Mouse (Mus musculus) granulocyte monocyte progenitor cell, adult 5-6 weeks (primary cell): ENCODE measurements at regions not wholly inside any gene's neighbourhood (a gene's known extent, or its start where the extent isn't known, plus 50 kb on each side); places are given as distances from the start of the nearest gene placed in this dataset.

Experiments
- ATAC-seq: replicated peaks from 2 replicates; pipeline ENCODE4 v1.8.0; 2016; ENCODE audit warnings: mild to moderate bottlenecking, moderate TSS enrichment, inconsistent platforms; ENCODE audit not compliant: poor library complexity, severe bottlenecking

DNA sequence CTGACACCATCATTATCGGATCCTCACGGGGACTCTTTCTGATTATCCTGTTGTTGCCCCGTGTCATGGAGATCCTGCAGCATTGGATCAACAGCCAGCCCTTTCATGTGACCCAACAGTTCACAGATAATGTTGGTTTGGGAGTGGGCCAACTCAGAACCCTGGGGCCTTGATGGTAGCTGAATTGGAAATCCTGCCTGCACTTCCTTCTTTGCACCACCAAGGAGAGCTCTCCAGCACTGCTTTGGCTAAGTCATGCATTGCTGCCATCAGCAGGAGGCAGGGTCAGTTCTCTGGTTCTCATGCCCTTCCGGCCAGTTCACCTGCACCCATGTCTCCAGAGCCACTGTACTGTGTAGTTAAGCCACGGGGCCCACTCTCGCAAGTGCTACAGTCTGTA, 225.6 kb downstream of the Fam173b start:
- no peak for ATAC-seq

- no peak for ATAC-seq
Measured at GRCm38 (mm10) chr15:31841519-31841918, 239.9 kb downstream of the Fam173b start.

- no peak for ATAC-seq
Measured at GRCm38 (mm10) chr15:31854764-31855163, 253.1 kb downstream of the Fam173b start.

DNA sequence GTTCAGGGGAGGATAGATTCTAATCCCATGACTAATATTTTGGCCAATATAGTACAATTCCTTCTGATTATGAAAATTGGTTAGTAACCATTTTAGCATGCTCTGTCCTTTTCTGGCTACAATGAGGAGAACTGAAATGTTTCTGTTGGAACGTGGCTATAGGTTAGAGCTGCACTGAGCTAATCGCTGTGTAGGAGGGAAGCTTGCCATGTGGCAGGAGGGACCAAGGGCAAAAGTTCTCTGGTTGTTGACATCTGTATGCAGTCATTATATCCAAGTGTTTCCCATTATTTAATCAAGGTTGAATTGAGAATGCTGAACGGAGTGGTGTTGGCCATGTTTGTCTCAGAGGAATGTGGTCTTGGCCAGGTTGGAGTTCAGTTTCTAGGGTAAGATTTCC, 253.5 kb downstream of the Fam173b start:
- ATAC-seq = no peak

DNA sequence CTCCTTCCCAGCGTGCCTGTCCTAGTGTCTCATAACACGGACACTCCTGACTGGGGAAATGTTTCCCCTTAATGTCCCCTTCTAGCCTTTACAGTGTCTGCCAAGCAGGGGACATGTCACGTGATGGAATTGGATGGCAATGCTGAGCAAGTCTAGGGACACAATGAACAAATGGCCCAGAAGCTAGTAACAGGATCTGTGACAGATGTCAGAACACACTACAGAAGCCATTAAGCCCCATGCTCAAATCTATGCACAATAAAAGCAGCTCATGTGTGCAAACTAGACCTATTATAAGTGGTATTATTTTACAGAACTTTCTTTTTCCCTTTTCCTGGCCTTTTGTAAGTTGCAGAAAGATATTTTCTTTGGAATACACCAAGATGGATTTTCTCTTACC, 267.4 kb downstream of the Fam173b start:
- ATAC-seq = no peak

- ATAC-seq = no peak
Measured at GRCm38 (mm10) chr15:31869673-31870417, 268.2 kb downstream of the Fam173b start.

DNA sequence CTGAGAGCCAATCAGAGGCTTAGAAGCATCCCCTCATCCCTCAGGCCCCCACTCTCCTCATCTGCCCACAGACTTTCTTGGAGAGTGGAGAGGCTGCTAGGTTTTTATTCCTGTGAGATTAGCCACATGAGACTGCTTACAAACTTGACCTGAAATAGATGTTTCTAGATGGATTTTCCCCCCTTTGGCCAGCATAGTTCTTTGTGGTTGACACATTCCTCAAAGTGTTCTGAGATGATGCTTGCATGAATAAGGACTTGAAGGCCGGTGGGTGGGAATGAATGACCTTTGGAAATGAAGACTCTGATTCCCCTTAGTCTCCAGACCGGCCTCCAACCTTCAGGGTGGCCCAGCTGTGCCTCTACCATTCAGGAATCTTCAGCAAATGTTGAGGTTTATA, 273.8 kb downstream of the Fam173b start:
- no peak for ATAC-seq

- no peak for ATAC-seq
Measured at GRCm38 (mm10) chr15:31880479-31880878, 278.8 kb downstream of the Fam173b start.

GRCm38 (mm10) chr15:31882331-31882730, 280.7 kb downstream of the Fam173b start:
- no peak for ATAC-seq

DNA sequence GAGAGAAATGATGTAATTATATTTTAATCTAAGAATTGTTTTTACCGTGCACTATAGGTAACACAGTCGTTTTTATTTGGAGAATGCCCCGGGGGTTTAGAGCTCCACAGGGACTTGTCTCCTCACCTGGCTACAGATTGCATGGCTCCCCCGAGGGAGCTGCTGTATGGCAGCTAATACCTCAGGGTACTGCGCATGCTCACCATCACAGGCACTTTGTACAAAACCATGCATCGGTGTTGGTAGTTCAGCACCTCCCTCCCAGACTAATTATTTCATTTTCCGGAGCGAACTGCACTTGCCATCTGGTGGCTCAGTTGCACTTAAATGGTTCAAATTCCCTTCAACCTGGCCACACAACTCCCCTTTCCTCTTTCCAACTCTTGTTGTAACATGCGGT, 281.9 kb downstream of the Fam173b start:
- ATAC-seq = no peak

DNA sequence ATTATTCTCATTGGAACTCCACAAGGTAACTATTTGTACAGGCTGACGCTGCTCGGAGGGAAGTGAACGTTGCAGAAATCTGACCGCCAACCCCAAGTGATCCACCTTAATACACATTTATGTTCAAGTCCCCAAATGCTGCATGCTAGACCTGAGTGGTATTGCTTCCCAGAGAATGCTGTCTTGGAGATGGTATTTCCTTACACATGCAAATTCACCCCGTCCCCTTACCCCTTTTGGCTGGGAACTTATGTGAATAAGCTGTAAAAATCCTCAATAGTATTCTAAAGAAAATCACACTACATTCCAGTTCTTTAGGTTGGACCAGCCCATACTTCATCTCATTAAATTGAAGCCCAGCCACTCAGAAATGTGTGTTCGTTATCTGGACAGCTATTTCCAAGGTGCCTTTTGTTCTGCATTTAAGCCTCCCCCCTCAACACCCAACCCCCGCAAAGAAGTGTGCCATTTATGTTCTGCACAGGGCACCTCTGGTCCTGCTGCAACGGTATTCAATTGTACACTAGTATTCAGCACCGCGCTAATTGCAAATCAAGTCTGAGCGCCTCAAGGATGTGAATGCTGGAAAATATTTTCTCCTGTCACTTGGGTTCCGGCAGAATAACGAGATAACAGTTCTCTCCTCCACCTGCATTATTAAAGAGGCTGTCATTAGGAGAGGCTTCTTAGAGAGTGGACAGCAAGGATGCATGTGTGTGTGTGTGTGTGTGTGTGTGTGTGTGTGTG, 278.0 kb upstream of the Tas2r119 start:
- ATAC-seq = no peak

GRCm38 (mm10) chr15:31900325-31900724, 276.8 kb upstream of the Tas2r119 start:
- no peak for ATAC-seq

DNA sequence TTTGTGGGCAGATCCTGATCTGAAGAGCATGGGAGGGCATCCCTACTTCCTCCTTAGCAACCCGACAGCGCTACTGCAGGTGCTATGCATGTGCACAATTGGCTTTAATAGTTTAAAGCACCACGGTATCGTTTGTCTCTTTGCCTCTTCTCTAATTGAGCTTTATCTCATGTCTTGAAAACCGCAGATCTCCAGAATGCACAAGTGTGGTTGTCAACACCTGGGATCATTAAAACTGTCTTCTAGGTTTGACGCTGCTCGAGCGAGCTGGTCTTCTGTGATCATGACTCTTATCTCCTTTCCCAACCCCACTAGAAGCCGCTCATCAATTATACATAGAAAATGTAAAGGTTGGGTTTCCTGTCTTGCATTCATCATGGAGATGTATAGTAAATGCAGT, 268.7 kb upstream of the Tas2r119 start:
- no peak for ATAC-seq

- ATAC-seq = no peak
Measured at GRCm38 (mm10) chr15:31911978-31912377, 265.1 kb upstream of the Tas2r119 start.

- ATAC-seq = no peak
Measured at GRCm38 (mm10) chr15:31921485-31921884, 255.6 kb upstream of the Tas2r119 start.

DNA sequence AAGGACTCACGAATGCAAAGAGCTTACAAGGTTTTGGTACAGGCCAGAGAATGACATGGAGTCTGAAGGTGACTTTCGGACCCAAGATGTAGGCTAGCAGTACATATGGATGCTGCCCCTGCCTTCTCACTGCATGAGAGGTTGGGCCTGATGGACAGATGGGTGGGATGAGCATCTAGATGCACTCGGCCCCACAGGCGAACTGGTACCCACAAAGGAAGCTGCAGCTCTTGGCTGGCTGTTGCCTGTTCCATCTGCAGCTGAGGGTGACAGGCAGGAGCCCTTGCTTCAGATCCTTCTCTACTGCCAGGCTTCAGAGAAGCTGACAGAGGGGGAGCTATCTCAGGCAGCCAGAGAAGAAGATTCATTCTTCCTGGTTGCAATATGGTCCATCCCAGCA, 216.8 kb upstream of the Tas2r119 start:
- no peak for ATAC-seq

DNA sequence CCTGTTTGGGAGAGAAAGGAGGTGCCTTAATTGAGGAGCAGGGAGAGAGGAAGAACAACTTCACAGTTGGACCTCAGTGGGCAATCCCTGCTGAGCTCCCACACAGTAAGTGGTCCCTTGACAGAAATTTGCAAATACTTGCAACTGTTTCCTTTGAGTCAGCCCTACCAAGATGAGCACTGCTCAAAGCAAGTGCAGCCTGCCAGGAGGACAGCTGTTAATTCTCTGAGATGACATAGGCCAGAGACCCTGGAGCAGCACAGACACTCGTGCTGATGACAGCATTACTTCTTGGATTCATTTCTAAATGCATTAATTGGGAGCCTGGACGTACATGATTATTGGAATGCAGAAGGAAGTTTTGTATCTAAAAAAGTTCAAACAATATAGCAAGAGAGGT, 215.1 kb upstream of the Tas2r119 start:
- no peak for ATAC-seq

- peak; percentile 76 for ATAC-seq
Measured at GRCm38 (mm10) chr15:31964911-31965310, 212.2 kb upstream of the Tas2r119 start.

DNA sequence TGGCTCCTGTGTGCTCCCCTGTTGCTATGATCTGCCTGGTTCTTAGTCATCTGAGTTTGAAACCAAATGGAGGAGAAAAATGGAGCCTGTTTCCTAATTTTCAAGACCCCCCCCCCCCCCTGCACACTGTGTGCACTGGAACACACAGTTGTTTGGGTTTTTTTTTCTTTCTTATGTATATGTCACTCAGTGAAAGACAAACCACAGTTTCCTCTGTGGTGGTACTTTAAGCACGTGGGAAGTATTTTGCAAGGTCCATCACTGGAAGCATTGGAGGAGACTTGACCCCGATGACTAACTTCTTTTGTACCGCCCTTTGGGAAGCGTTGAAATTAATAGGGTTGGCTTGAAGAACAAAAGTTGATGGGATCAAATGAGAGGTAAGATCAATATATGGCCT, 211.5 kb upstream of the Tas2r119 start:
- peak; percentile 93 for ATAC-seq

DNA sequence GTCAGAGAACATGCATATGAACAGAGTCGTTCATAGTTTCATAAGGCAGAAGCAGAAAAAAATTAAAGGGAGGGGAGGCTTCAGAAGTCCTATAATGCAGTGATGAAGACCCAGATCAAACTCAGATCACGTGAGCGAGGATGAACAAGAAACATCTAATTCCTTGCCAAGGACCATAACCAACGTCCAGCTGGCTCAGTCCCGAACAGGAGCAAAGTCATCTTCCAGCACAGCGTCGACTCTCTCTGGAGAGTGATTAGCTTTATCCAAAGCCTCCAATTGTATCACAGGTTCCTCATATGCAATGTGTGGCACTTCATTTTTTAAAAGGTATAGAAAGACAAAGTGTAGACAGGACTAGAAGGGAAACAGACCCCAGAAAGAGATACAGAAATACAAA, 204.2 kb upstream of the Tas2r119 start:
- no peak for ATAC-seq

- no peak for ATAC-seq
Measured at GRCm38 (mm10) chr15:31973889-31974288, 203.2 kb upstream of the Tas2r119 start.

DNA sequence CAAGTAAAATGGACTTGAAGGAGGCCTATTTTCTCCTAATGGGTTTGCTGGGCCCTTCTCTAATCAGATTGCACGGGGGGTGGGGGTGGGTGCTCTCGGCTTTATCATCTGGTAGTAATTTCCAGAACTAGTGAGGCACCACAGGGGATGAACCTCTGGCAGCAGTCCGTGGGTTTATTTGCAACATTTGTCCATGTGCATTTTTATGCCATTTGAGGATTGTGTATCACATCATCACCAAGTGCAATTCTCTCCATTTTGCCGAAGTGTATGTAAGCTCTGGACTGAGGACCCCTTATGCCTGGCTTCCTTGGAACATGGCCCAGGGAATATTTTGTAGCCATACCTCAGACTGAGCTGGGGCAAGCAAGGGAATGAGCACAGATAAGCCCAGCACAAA, 200.6 kb upstream of the Tas2r119 start:
- no peak for ATAC-seq
